Mouse (Mus musculus): ENCODE data around the gene Krtap10-4.
A peak's percentile ranks its signal among the peaks of the same experiment; 100 is the strongest.

DNA sequence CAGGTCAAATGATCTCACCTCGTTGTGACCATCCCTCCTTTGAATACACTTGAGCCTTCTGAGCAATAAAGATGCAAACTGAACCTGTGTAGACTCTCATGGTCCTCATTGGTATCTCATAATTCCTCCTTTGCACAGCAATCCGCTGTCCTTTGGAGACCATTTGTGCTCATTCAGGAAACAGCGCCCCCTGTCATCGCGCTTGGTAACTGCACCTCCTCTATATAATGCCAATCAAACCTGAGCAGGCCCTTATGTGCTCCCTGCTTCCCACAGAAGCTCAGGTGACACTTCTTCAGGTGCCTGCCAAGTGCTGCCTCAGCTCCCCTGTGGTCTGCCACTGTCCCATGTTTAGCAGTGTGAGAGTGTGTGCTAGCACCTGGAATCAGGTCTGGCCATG lies 11.4 kb downstream of the Krtap10-4 start:
- TF ChIP-seq CTCF (IDR thresholded peaks at IDR 0.05; ENCODE audit: low read depth) (peak; percentile 65), EP300 (IDR thresholded peaks at IDR 0.05; ENCODE audit: low read depth) (no peak)

Data from liver, postnatal 0 days (tissue).